Mouse (Mus musculus): ENCODE measurements around the gene Olfr114. TPM values are rescaled to one million over a fixed set of nuclear protein-coding genes. Genes with fewer than 3 reads are reported as not detected.

The Olfr114 gene
- not detected in 2 replicates for polyA plus RNA-seq (2015; fragmentation: Nextera tagmentation; extraction: Ambion mirVana)

DNA sequence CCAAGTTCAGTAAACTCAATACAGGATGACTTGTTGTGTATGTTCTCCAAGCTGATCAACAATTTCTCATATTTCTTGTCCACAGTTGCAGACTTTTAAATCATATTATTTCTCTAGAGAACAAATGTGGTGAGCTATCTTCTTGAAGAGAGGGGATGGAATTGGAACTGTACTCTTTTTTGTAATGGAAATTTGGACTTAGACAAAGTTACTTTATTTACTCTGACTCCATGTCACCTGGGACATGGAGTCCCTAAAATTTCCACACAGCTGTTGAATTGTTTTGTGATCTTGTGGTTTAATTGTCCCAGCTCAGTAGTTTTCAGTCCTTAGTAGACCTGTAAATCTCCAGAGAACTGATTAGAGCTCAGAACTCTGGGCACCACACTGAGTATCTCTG lies at the start of gene Olfr114:
TSS of gene Olfr114 (minus strand) at position 101 of the 400 bp plus-strand sequence.
- no peaks in the 10 kb centered on the region for H3K36me3 ChIP-seq (ENCODE audit: control insufficient read depth, insufficient read depth, low read length)
- no peak for ATAC-seq
- H3K4me2 ChIP-seq (ENCODE audit: low read depth, low read length) = no peak within 1 kb of the TSS
- no peaks in the 10 kb centered on the region for H3K9me3 ChIP-seq (ENCODE audit: control insufficient read depth, low read length)
- no peaks in the 10 kb centered on the region for H3K27me3 ChIP-seq (replicated peaks; ENCODE audit: control insufficient read depth, insufficient read depth, low read length)
- no peak within 1 kb of the TSS for H3K9ac ChIP-seq (ENCODE audit: low read depth, low read length)
- H3K27ac ChIP-seq (ENCODE audit: low read length) = no peak within 1 kb of the TSS
- no peak within 1 kb of the TSS for H3K4me3 ChIP-seq (ENCODE audit: low read length)
- no peaks in the 10 kb centered on the region for H3K4me1 ChIP-seq (ENCODE audit: control insufficient read depth, insufficient read depth, low read length)

DNA sequence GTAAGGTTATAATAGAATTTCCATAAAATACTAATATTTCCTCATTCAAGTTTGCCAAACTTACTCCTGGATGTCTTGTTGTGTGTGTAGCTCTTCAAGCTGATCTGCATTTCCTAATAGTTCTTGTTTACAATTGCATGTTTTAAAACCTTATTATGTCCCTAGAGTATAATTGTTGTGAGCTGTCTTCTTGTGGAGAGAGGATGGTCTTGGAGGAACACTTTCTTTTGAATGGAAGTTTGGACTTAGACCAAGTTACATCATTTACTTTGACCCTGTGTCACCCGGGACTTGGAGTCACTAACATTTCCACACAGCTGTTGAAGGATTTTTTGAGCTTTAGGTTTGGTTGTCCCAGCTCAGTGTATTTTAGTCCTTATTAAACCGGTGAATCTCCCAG lies 34.5 kb upstream of the Olfr114 start, which contains the start of the genes Olfr115 and Olfr116:
TSS of gene Olfr115 (minus strand) at position 101 of the 400 bp plus-strand sequence.
TSS of gene Olfr116 (minus strand) at position 191 of the 400 bp plus-strand sequence.
- Histone ChIP-seq H3K4me1 (ENCODE audit: control insufficient read depth, insufficient read depth, low read length) (no peaks in the 10 kb centered on the region), H3K36me3 (ENCODE audit: control insufficient read depth, insufficient read depth, low read length) (no peaks in the 10 kb centered on the region), H3K4me2 (ENCODE audit: low read depth, low read length) (no peak within 1 kb of the TSS), H3K27ac (ENCODE audit: low read length) (no peak within 1 kb of the TSS), H3K4me3 (ENCODE audit: low read length) (no peak within 1 kb of the TSS), H3K9me3 (ENCODE audit: control insufficient read depth, low read length) (no peaks in the 10 kb centered on the region), H3K9ac (ENCODE audit: low read depth, low read length) (no peak within 1 kb of the TSS), H3K27me3 (replicated peaks; ENCODE audit: control insufficient read depth, insufficient read depth, low read length) (no peaks in the 10 kb centered on the region)
- 78% methylated on average over 2 of the region's 2 CpGs for WGBS
- ATAC-seq = no peak

DNA sequence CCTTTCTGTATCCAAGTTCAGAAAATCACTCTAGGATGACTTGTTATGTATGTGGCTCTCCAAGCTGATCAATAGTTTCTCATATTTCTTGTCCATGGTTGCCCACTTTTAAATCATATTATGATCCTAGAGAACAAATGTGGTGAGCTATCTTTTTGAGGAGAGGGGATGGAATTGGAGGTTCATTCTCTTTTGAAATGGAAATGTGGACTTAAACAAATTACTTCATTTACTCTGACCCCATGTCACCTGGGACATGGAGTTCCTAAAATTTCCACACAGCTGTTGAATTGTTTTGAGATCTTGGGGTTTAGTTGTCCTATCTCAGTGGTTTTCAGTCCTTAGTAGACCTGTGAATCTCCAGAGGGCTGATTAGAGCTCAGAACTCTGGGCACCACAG lies 15.0 kb downstream of the Olfr114 start, which contains the start of gene Olfr113:
TSS of gene Olfr113 (minus strand) at position 101 of the 400 bp plus-strand sequence.
- Histone ChIP-seq H3K4me3 (ENCODE audit: low read length) (no peak within 1 kb of the TSS), H3K4me2 (ENCODE audit: low read depth, low read length) (no peak within 1 kb of the TSS), H3K4me1 (ENCODE audit: control insufficient read depth, insufficient read depth, low read length) (no peaks in the 10 kb centered on the region), H3K9ac (ENCODE audit: low read depth, low read length) (no peak within 1 kb of the TSS), H3K36me3 (ENCODE audit: control insufficient read depth, insufficient read depth, low read length) (no peaks in the 10 kb centered on the region), H3K9me3 (ENCODE audit: control insufficient read depth, low read length) (no peaks in the 10 kb centered on the region), H3K27me3 (replicated peaks; ENCODE audit: control insufficient read depth, insufficient read depth, low read length) (no peaks in the 10 kb centered on the region), H3K27ac (ENCODE audit: low read length) (no peak within 1 kb of the TSS)
- ATAC-seq = no peak

DNA sequence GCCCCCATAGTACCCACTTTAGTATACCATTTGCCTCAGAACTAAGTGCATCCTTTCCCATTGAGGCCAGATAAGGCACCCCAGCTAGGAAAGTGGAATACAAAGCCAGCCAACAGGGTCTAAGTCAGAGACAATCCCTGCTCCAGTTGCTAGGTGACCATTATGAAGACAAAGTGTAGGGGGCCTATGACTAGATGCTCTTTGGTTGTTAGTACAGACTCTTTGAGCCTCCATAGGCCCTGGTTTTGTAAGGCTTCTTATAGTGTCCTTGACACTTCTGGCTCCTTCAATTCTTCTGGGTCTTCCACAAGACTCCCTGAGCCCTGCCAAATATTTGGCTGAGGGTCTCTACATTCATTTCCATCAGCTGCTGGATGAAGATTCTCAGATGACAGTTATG lies 23.2 kb downstream of the Olfr114 start, which contains the start of gene Olfr112:
TSS of gene Olfr112 (minus strand) at position 101 of the 400 bp plus-strand sequence.
- Histone ChIP-seq H3K27ac (ENCODE audit: low read length) (no peak within 1 kb of the TSS), H3K4me2 (ENCODE audit: low read depth, low read length) (no peak within 1 kb of the TSS), H3K9ac (ENCODE audit: low read depth, low read length) (no peak within 1 kb of the TSS), H3K4me3 (ENCODE audit: low read length) (no peak within 1 kb of the TSS), H3K36me3 (ENCODE audit: control insufficient read depth, insufficient read depth, low read length) (no peaks in the 10 kb centered on the region), H3K27me3 (replicated peaks; ENCODE audit: control insufficient read depth, insufficient read depth, low read length) (no peaks in the 10 kb centered on the region), H3K4me1 (ENCODE audit: control insufficient read depth, insufficient read depth, low read length) (no peaks in the 10 kb centered on the region), H3K9me3 (ENCODE audit: control insufficient read depth, low read length) (no peaks in the 10 kb centered on the region)
- no peak for ATAC-seq

DNA sequence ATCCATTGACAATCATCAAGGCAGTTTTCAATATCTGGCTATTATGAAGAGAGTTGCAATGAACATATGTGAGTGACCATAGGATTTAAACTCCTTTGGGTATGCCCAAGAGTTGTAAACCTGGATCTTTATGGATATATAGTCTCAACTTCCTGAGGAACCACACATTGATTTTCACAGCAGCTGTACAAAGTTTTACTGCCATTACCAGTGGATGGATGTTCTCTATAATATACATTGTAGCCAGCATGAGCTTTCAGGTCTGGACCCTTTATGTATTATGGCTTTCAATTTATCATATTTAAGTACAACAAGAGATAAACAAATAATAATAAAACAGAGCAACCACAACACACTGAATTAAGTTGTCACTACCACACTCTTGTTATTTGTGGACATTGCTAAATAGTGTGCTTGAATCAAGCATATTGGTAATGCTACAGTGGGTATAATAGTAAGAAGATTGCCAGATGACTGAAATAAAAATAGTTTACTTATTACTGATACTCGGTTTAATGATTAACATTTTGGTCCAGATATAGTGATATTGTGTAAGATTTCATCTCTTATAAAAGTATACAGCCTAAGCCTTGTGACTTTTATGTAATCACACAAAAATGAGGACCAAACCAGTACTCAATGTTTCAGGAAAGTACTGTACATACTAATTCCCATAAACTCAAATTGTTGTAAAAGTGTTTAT lies 33.5 kb downstream of the Olfr114 start:
- Histone ChIP-seq H3K4me1 (ENCODE audit: control insufficient read depth, insufficient read depth, low read length) (no peaks in the 10 kb centered on the region), H3K36me3 (ENCODE audit: control insufficient read depth, insufficient read depth, low read length) (no peaks in the 10 kb centered on the region), H3K9me3 (ENCODE audit: control insufficient read depth, low read length) (no peaks in the 10 kb centered on the region), H3K27ac (ENCODE audit: low read length) (no peak overlapping the region), H3K27me3 (replicated peaks; ENCODE audit: control insufficient read depth, insufficient read depth, low read length) (no peaks in the 10 kb centered on the region), H3K4me3 (ENCODE audit: low read length) (no peak overlapping the region), H3K9ac (ENCODE audit: low read depth, low read length) (no peak overlapping the region), H3K4me2 (ENCODE audit: low read depth, low read length) (no peak overlapping the region)
- peak; percentile 96 for ATAC-seq
- 51% methylated on average over 1 of the region's 1 CpGs for WGBS

DNA sequence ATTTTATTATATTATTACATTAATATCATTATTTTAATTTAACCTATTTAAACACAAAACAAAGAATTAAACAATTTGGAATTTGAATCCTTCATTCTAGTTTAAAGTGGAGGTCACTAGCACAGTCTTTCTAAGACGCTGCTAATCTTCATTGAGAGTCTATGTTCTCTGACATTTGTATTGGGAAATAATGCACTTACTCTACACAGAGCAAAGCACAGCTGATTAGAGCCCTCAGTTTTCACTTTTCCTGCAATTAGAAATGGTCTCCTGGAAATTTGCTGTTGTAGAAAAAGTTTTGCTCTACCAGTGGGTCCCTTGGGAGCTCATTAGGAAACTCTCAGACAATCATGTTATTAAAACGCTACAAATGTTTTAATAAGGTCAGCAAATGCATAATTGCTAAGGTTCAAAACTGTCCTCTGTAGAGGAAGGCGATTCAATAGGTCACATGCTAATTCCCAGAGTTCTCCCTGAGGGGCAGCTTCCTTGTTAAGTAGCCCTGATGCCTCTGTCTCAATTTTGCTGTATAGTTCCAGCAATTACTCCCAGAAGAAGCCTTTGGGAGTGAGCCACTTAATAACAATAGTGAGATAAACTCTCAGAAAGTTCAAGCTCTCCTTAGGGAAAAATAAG lies 48.6 kb downstream of the Olfr114 start:
- ATAC-seq = no peak
- 71% methylated on average over 3 of the region's 3 CpGs for WGBS
- no peak overlapping the region for H3K27ac ChIP-seq (ENCODE audit: low read length)
- H3K4me3 ChIP-seq (ENCODE audit: low read length) = no peak overlapping the region
- H3K4me1 ChIP-seq (ENCODE audit: control insufficient read depth, insufficient read depth, low read length) = no peaks in the 10 kb centered on the region
- no peaks in the 10 kb centered on the region for H3K9me3 ChIP-seq (ENCODE audit: control insufficient read depth, low read length)
- no peaks in the 10 kb centered on the region for H3K36me3 ChIP-seq (ENCODE audit: control insufficient read depth, insufficient read depth, low read length)
- H3K9ac ChIP-seq (ENCODE audit: low read depth, low read length) = no peak overlapping the region
- H3K27me3 ChIP-seq (replicated peaks; ENCODE audit: control insufficient read depth, insufficient read depth, low read length) = no peaks in the 10 kb centered on the region
- H3K4me2 ChIP-seq (ENCODE audit: low read depth, low read length) = no peak overlapping the region

DNA sequence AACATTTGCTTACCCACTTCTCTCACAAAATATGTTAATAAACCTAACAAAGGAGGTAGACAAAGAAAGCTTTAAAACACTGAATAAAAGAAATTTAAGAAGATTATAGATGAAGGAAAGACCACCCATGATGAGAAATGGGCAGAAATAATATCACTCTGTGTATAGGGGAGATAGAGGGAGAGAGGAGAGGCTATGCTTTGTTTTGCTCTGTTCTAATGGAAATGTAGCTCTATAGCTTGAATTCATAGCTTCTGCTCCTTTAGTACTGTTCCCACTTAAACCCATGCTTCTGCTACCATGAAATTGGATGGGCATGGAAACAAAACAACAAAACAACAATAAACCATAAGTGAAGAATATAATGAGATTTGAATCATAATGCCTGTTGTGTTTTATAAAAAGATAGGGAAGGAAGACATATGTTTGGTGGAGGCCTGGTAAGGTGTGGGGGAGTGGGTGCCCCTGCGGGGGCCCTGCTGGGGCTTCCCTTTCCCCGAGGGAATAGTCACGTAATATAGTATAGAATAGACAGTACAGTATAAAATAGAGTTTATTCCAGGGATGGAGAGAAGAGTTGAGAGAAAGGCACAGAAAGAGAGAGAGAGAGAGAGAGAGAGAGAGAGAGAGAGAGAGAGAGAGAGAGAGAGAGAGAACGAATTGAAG lies 51.0 kb downstream of the Olfr114 start:
- Histone ChIP-seq H3K4me3 (ENCODE audit: low read length) (no peak overlapping the region), H3K4me2 (ENCODE audit: low read depth, low read length) (no peak overlapping the region), H3K9ac (ENCODE audit: low read depth, low read length) (no peak overlapping the region), H3K9me3 (ENCODE audit: control insufficient read depth, low read length) (no peaks in the 10 kb centered on the region), H3K27ac (ENCODE audit: low read length) (no peak overlapping the region), H3K36me3 (ENCODE audit: control insufficient read depth, insufficient read depth, low read length) (no peaks in the 10 kb centered on the region), H3K27me3 (replicated peaks; ENCODE audit: control insufficient read depth, insufficient read depth, low read length) (no peaks in the 10 kb centered on the region), H3K4me1 (ENCODE audit: control insufficient read depth, insufficient read depth, low read length) (no peaks in the 10 kb centered on the region)
- no peak for ATAC-seq
- 85% methylated on average over 4 of the region's 4 CpGs for WGBS

Other genes starting within 250 kb of the Olfr114 start
- not detected in 2 replicates for gene Olfr104-ps, start 233.2 kb downstream of the Olfr114 start, polyA plus RNA-seq (2015; fragmentation: Nextera tagmentation; extraction: Ambion mirVana)
- not detected in 2 replicates for gene Olfr105-ps, start 213.7 kb downstream of the Olfr114 start, polyA plus RNA-seq (2015; fragmentation: Nextera tagmentation; extraction: Ambion mirVana)
- gene Olfr106-ps, start 202.3 kb downstream of the Olfr114 start, polyA plus RNA-seq (2015; fragmentation: Nextera tagmentation; extraction: Ambion mirVana) = not detected in 2 replicates
- gene Olfr107, start 193.5 kb downstream of the Olfr114 start, polyA plus RNA-seq (2015; fragmentation: Nextera tagmentation; extraction: Ambion mirVana) = not detected in 2 replicates
- gene Olfr108, start 147.3 kb downstream of the Olfr114 start, polyA plus RNA-seq (2015; fragmentation: Nextera tagmentation; extraction: Ambion mirVana) = not detected in 2 replicates
- not detected in 2 replicates for gene Olfr109, start 133.8 kb downstream of the Olfr114 start, polyA plus RNA-seq (2015; fragmentation: Nextera tagmentation; extraction: Ambion mirVana)
- 0.10 TPM in 1 of 2 replicates, not detected in the other for gene H2-M2, start 109.2 kb downstream of the Olfr114 start, polyA plus RNA-seq (2015; fragmentation: Nextera tagmentation; extraction: Ambion mirVana)
- not detected in 2 replicates for gene Olfr110, start 100.3 kb downstream of the Olfr114 start, polyA plus RNA-seq (2015; fragmentation: Nextera tagmentation; extraction: Ambion mirVana)
- gene Olfr111, start 84.7 kb downstream of the Olfr114 start, polyA plus RNA-seq (2015; fragmentation: Nextera tagmentation; extraction: Ambion mirVana) = not detected in 2 replicates
- not detected in 2 replicates for gene Olfr112, start 23.3 kb downstream of the Olfr114 start, polyA plus RNA-seq (2015; fragmentation: Nextera tagmentation; extraction: Ambion mirVana)
- not detected in 2 replicates for gene Olfr113, start 15.1 kb downstream of the Olfr114 start, polyA plus RNA-seq (2015; fragmentation: Nextera tagmentation; extraction: Ambion mirVana)
- gene Olfr115, start 34.4 kb upstream of the Olfr114 start, polyA plus RNA-seq (2015; fragmentation: Nextera tagmentation; extraction: Ambion mirVana) = not detected in 2 replicates
- not detected in 2 replicates for gene Olfr116, start 34.5 kb upstream of the Olfr114 start, polyA plus RNA-seq (2015; fragmentation: Nextera tagmentation; extraction: Ambion mirVana)
- not detected in 2 replicates for gene Olfr117, start 71.0 kb upstream of the Olfr114 start, polyA plus RNA-seq (2015; fragmentation: Nextera tagmentation; extraction: Ambion mirVana)
- gene Olfr118, start 74.2 kb upstream of the Olfr114 start, polyA plus RNA-seq (2015; fragmentation: Nextera tagmentation; extraction: Ambion mirVana) = not detected in 2 replicates
- not detected in 2 replicates for gene Olfr119, start 103.8 kb upstream of the Olfr114 start, polyA plus RNA-seq (2015; fragmentation: Nextera tagmentation; extraction: Ambion mirVana)
- gene Olfr120, start 129.1 kb upstream of the Olfr114 start, polyA plus RNA-seq (2015; fragmentation: Nextera tagmentation; extraction: Ambion mirVana) = not detected in 2 replicates
- not detected in 2 replicates for gene Olfr121, start 156.1 kb upstream of the Olfr114 start, polyA plus RNA-seq (2015; fragmentation: Nextera tagmentation; extraction: Ambion mirVana)
- not detected in 2 replicates for gene Olfr122, start 175.9 kb upstream of the Olfr114 start, polyA plus RNA-seq (2015; fragmentation: Nextera tagmentation; extraction: Ambion mirVana)
- not detected in 2 replicates for gene Olfr123, start 200.8 kb upstream of the Olfr114 start, polyA plus RNA-seq (2015; fragmentation: Nextera tagmentation; extraction: Ambion mirVana)
- gene Olfr124, start 207.1 kb upstream of the Olfr114 start, polyA plus RNA-seq (2015; fragmentation: Nextera tagmentation; extraction: Ambion mirVana) = not detected in 2 replicates
- gene Olfr125, start 240.2 kb upstream of the Olfr114 start, polyA plus RNA-seq (2015; fragmentation: Nextera tagmentation; extraction: Ambion mirVana) = not detected in 2 replicates